Mouse (Mus musculus) layer of hippocampus, adult 8-10 months (tissue): ENCODE data around the gene Hmox1. TPM values are rescaled to one million over a fixed set of nuclear protein-coding genes. Genes with fewer than 3 reads are reported as not detected.

ENCODE experiments used
- DNase-seq, 2 experiments: peaks; one replicate each; pipeline ENCODE4 v3.0.0; 2022; ENCODE audit warnings: low spot score in 2 of 2
- total RNA-seq, 4 experiments: library from RNA; stranded (reverse); gene quantifications; 2 replicates each; pipeline ENCODE4 v1.2.4; 2022

Gene Hmox1
- total RNA-seq, 4 experiments from 2014 or later: 4.9 to 14.6 (median 9.5) TPM

DNA sequence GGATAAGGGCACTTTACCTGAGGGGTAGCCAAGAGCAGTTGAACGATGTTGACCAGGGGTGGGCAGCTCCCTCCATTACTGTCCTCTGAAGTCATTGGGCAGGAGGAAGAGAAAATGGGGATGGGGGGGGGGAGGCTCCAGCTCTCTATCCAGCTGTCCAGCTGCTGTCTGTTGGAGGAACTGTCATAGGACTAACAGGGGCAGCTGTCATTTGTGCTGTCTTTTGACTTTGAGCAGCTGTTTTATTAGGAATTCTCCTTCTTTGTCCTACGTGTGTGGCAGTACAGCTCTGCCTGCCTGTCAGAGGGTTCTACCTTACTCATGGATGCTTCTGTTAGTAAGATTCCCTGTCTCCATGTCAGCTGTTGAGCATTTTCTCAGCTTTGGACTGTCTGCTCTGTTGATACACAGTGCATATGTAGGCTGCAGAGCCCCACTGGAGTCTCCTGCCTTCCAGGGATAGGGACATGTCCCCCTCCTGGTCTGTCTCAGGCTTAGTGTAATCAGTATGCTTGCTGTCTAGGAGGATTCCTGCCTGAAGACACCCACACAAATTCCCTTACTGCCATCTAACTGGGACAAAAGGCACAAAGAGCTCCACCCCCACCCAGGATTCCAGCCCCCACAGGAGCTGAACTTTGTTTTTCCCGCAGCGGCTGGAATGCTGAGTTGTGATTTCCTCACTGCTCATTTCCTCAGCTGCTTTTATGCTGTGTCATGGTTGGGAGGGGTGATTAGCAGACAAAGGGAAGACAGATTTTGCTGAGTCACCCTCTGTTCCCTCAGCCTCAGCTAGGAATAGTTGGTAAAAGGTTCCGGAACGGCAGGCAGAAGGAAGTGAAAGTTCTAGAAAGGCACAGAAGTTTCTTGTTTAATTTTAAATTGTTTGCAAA is 4.2 kb upstream of the Hmox1 start:
- peak; percentile 61 to 72 for DNase-seq

DNA sequence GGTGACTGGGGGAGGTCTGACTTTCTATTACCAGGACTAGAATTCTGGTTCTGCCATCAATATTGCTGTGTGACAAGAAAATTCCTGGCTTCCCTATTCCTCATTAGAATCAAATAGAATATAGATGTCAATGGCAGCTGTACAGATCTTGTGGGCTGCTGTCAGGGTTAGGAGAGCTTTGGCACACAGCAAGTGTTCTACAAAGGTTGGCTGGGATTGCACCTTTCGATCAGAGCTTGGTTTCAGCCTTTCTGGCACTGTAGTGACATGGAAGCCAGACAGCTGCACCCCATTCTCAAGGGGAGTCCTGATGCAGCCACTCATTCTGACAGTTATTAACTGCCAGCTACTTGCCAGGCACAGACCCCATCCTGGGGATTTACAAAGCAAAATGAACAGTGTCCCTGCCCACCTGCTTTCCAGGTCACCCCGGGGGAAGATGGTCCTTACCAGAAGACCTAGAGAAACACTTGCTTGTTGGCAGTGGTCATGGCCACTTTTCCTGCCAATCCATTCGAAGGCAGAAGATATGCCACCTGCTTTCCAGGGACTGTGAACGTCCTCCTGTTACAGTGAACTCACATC is 2.5 kb upstream of the Hmox1 start:
- DNase-seq: no peak

DNA sequence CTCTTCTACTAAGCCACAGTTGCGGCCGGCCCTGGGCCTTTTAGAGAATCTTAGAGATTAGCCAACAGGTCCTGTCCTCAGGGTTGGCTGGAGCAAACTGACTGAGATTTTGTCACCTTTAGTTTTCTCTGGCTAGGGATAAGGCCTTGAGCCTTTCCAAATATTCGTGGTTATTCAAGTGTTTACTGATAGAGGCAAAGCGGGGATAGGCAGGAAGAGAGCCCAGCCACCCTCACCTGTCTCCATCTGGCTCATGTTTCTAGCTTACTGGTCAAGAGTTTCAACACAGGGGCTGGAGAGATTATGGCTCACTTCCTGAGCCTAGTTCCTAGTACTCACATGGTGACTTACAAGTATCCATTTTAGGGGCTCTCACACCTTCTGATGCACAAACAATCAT is 9.5 kb downstream of the Hmox1 start:
- DNase-seq: no peak

DNA sequence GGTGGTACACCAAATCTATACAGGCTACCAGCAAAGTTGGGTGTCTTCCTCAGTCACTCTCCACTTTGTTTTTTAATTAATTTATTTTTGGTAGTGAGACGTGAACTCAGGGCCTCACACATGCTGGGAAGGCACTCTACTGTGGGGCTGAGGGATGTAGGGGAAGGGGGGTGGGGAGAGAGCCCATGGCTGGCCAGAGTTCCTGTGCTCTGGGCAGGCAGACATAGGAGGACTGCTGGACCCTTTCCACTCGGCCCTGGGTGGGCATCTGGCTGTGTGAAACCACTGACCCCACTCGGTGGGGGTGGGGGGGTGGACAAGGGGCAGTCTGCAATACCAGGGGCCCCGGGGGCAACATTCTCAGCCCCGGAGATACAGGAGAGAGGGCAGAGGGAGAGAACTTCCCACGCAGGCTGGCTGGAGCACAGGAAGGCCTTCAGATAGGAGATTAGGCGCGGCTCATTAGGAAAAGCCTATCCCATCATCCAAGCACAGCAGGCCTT is 10.0 kb downstream of the Hmox1 start:
- no peak for DNase-seq

DNA sequence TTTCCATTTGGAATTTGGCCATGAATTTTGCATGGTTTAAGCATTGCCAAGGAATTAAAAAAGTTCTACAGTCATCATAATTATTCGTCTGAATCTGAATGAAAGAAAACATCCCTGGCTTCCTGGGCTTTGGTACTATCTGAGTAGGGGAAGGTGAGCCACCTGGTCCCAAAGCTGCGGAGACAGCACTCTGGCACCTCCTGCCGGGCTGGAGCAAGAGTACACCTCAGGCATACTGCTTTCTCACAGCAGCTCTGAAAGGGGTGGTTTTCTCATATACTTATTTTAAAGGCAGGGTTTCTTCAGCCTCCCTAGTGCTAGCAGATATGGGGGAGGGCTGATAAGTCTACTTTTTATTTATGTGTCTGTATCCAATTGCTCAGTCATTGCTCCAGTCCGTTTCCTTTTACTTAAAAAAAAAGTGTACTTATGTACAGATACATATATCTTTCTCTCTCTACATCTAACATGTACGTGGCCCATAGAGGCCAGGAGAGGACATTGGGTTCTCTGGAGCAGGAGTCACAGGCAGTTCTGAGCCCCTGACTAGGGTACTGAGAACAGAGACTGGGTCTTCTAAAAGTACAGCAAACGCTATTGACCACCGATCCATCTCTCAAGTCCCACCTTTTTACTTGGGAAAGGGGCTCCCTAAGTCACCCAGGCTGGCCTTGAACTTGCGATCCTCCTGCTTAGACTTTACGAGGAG is 15.3 kb downstream of the Hmox1 start:
- peak; percentile 59 to 70 for DNase-seq

DNA sequence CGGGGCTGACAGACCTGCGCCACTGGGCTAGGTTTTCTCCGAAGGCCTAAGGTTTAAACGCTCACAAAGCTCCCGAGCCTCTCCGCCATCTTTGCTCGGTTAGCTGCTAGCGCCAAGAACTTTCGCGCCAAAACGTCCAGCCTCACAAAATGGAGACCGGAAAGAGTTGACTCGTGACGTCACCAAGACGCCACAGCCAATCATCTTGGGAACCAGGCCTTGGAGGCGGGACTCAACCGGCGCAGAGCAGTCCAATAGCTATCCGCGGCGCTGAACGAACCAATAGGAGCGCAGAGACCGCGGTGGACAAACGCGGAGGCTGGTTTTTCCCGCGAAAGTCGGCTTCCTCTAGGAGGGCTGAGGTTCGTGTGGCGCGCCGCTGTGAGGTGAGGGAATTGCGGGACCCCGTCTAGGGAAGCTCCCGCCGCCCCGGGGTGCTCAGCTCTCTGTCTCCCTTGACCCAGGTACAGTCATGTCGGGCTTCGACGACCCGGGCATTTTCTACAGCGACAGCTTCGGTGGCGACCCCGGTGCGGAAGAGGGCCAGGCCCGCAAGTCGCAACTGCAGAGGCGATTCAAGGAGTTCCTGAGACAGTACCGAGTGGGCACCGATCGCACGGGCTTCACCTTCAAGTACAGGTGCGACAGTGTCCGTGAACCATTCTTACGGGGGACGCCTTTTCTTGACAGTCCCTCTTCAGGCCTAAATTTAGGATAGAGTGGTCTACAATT is 16.0 kb downstream of the Hmox1 start, which contains the start of gene Mcm5:
Mcm5 (plus strand) TSS at position 334 of the 732 bp plus-strand sequence.
- peak; percentile 99 to 100 for DNase-seq

DNA sequence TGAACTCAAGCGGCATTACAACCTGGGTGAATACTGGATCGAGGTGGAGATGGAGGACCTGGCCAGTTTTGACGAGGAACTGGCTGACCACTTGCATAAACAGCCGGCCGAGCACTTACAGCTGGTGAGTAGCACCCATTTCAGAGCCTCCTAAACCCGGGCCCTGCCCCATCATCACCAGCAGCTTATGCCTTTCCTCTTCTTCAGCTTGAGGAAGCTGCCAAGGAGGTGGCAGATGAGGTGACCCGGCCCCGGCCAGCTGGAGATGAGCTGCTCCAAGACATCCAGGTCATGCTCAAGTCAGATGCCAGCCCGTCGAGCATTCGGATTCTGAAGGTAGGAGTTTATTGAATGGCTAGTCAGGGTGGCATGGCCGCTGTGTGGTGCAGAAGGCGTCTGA is 16.7 kb downstream of the Hmox1 start:
- no peak for DNase-seq

DNA sequence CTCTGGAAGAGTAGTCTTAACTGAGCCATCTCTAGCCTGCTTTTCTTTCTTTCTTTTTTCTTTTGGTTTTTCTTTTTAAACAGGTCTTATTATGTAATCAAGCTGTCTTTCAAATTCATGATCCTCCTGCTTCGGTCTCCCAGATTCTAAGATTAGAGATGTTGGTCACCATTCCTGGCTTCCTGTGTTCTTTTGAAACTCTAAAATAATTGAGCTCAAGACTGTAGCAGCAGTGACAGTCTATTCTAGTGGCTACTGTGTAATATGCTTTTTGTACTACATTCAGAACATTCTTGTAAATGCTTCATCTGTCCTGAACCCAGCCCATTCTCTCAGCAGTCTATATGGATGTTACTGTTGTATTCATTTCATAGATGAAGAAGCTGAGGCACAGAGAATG is 25.1 kb downstream of the Hmox1 start:
- DNase-seq: no peak

DNA sequence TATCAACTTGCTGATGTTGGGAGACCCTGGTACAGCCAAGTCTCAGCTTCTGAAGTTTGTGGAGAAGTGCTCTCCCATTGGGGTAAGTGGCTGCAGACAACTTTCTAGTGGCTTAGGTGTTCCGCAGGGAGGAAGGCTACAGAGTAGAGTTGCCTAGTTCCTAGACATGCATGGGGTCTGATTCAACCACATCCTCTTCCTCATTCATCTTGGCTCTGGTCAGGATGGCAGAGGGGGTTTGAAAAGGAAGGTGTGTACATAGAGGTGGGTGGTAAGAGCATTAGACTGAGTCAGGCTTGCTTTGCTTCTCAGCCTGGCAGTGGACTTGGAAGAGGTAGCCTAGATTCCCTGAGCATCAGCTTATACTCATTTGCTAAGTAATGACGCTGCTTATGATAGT is 25.9 kb downstream of the Hmox1 start:
- no peak for DNase-seq

DNA sequence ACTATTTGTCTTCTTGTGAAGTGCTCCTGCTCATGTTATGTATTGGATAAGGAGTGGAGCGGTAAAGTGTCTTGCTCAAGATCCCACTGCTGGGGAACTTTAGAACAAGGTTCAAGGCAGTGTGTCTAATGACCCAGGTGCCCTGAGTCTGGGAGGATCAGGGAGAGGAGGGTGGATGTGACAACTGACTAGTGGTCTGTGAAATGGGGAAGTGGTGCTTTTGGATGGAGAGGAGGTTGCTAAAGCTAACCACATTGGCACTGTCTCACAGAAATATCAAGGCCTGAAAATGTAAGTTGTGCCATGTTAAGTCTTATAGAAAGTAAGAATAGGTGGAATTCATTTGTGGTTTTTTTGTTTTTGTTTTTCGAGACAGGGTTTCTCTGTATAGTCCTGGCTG is 26.3 kb downstream of the Hmox1 start:
- DNase-seq: no peak

DNA sequence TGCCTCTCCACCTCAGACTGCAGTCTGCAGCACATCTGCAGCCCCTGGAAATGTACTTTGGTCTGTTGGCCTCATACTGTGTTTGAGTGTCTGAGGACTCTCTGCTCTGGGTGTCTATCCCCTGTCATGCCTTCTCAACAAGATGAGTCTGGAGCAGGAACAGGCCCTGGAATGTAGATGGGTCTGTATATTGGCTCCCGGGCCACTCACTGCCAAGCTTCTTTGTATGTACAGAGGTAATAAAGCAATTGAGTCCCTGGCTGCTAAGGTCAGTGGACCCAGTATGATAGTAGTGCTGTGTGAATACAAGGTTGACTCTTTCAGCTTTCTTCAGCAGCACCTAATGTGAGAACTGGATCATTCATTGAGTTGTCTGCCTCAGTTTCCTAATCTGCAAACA is 34.0 kb downstream of the Hmox1 start:
- no peak for DNase-seq

DNA sequence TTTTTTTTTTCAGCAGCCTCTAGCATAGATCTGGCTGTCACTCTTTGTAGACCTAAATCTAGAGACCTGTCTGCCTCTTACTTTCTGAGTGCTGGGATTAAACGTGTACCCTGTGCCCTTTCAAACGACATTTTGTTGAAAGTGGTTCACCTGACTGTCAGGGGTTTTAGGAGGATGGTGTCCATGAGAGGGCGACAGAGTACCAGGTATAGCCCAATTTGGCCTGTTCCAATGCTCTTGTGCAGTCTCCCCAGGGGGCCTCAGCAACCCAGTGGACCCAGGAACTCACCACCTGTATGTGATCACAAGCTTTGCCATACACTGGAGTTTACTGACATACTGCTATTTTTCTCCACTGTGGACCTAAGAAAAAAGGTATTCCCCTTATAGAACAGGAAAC is 39.1 kb downstream of the Hmox1 start:
- peak in 1 of 2 experiments; percentile 57 for DNase-seq

DNA sequence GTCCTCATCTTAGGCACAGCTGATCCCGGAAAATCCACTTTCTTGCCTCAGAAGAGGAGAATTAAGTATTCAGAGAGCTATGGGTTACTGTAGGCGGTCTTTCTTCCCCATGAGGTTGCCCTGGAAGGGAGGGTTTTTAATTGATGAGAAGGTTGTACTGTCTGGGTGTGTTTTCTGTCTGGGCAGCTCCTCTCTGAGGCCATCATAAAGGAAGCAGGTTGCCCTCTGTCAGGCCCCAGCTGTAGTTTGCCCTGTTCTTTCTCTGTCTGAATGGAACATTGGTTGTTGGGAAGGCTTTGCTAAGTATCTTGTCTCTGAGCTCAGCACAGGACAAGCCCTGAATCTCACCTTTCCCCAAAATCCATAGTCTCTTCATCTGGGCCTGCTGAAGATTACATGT is 40.0 kb downstream of the Hmox1 start:
- no peak for DNase-seq

DNA sequence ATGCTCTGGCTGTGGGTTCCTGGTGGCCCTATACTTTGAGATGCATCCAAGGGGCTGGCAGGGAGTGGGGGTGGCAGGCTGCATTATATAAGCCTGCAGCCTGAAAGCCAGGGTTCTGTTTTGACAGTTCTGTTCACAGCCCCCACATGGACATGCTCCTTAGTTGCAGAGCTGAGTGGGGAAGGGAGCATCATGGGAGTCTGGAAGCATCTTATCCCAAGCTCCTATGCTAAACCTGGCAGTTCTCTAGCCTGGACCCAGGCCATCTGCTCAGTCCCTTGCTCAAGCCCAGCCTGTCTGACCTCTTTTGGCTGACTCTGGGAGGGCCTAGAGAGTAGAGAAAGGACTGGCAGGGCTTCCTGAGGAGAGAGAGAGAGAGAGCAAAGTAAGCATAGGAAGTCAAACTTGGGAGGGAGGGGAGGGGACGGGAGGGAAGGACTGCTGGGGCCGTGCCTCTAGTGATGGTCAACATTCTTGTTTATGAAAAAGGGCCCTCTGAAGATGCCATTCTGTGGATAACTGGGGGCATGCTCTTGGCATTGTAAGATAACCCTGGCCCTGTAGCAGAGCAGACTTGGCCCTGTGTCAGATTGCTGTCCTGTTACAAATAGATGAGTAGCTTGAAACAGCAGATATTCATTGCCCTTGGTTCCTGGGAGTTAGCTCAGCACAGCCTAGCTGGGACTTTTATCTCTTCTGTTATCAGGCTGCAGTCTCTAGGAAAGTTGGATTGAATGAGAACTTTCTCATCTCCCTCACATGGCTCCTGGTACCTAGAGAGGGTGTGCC is 41.4 kb downstream of the Hmox1 start:
- DNase-seq: peak in 1 of 2 experiments; percentile 28

DNA sequence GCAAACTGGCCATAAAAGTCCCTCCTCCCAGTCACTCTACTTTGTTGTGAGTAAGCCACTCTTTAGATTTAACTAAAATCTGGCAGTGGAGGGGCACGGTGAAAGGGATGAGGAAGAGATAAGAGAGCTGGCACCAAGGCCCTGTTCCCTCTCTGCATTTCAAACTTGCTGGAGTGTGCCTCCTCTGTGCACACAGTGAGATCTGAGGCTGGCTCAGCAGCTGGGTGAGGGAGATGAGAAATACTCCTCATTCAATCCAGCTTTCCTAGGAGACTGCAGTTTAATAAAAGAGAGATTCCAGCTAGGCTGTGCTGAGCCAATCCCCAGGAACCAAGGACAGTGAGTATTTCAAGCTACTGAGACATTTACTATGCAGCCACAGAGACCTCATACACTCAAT is 42.3 kb downstream of the Hmox1 start:
- peak in 1 of 2 experiments; percentile 12 for DNase-seq

DNA sequence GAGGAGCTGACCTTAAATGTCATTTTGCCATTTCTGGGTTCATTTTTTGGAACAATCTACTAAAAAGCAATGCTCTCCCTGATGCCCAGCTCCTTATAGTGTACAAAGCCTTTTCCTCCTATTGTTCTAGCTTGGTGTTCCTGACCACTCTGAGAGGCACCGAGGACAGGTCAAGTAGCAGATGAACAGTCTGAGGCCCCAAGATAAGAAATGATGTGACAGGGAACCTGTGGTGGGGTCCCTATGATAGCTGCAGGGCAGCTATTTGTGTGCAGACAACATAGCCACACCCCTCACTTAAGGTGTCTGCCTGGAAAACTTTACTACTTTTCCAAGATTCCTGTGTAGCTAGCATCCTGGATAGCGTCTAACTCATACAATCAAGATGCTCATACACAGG is 42.8 kb downstream of the Hmox1 start:
- no peak for DNase-seq

DNA sequence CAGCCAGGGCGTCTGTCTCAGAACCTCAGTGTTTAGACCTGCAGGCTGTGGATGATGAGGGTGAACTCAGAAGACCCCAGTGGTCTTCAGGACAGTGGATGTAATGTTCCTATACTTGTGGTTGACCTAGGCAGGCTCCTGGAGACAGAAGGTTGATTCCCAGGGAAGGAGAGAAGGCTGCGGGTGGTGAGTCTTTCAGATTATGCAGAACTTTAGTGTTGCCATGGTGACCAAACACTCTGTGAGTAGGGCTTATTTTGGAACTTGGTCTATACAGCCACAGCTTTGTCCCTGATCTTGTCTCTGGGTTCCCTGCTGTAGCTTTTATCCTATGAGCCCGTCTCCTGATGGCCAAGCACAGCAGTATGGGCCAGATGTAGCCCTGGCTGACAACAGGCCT is 44.1 kb downstream of the Hmox1 start:
- peak; percentile 30 to 41 for DNase-seq
